ENCODE assay signal across 11 mouse cellular contexts in genomic region chr10:53115673-53116398, GRCm38 (mm10).
DNase-seq lines count a peak whose midpoint lies in the region; ATAC-seq and TF ChIP-seq lines count a peak whose summit lies in the region.
"Had no signal": no experiment of that assay in that cellular context is flagged by ENCODE, and none has a peak within 500 bp of the region (broad histone marks: within the 10 kb centered on the region; RNA-seq: fewer than 3 reads in every experiment).

No protein-coding gene starts in this region.

- H3K27me3 ChIP-seq in heart, embryonic 12.5 days (replicated peaks), result no peaks in the 10 kb centered on the region
- H3K27me3 ChIP-seq: intestine, embryonic 15.5 days; liver, embryonic 12.5 days had no signal

- DNase-seq in gastrocnemius, adult 2 months, result peak; percentile 20
- DNase-seq in gastrocnemius, postnatal 36 days, result no peak
- peak; percentile 22 to 33 for DNase-seq in left cerebral cortex, postnatal 25 days (ENCODE audit: low spot score in 2 of 2)
- DNase-seq in left cerebral cortex, adult 11 months (ENCODE audit: low spot score), result no peak
- DNase-seq in brain, embryonic 18.5 days (ENCODE audit: low read depth, low spot score), result peak; percentile 14
- DNase-seq in layer of hippocampus, adult 8-10 months (ENCODE audit: low spot score in 2 of 2), result peak; percentile 20 to 50

- 0 out of 2 replicates have a peak, but pooled peaks cover 6% of the 10 kb centered on the region for H3K4me1 ChIP-seq in heart, embryonic 12.5 days (replicated peaks)
- H3K4me1 ChIP-seq: liver, embryonic 12.5 days had no signal

- no peak overlapping the region for H3K9ac ChIP-seq in heart, embryonic 12.5 days
- H3K9ac ChIP-seq: intestine, embryonic 15.5 days; liver, embryonic 12.5 days had no signal

- WGBS in heart, embryonic 12.5 days, result 75% methylated on average over 7 of the region's 7 CpGs

- H3K27ac ChIP-seq in gastrocnemius, adult 2 months, result no peak overlapping the region
- H3K27ac ChIP-seq in heart, embryonic 12.5 days (ENCODE audit: poor library complexity, severe bottlenecking), result no peak overlapping the region
- H3K27ac ChIP-seq: intestine, embryonic 15.5 days; liver, embryonic 12.5 days; macrophage had no signal

- H3K4me2 ChIP-seq in heart, embryonic 12.5 days, result no peak overlapping the region
- H3K4me2 ChIP-seq: intestine, embryonic 15.5 days; liver, embryonic 12.5 days had no signal

- TF ChIP-seq CTCF in gastrocnemius, adult 2 months (IDR thresholded peaks at IDR 0.05), result no peak

- intact Hi-C loops in gastrocnemius, adult 2 months (cut with DNase I), result loop anchor here (1.0 to 10.0 kb wide), 3 partner anchors 189 to 412 kb away; no protein-coding TSS in a partner anchor
- intact Hi-C loops in gastrocnemius, postnatal 36 days (cut with DNase I), result loop anchor here (5.0 kb wide), 2 partner anchors 166 to 411 kb away; no protein-coding TSS in a partner anchor
- intact Hi-C loops in left cerebral cortex, postnatal 25 days (cut with DNase I), result loop anchor here (2.0 to 10.0 kb wide), 2 partner anchors 189 to 225 kb away; no protein-coding TSS in a partner anchor

- no peak for ATAC-seq in megakaryocyte-erythroid progenitor cell, adult 5-6 weeks (replicated peaks; ENCODE audit: low FRiP score, low TSS enrichment, poor library complexity, severe bottlenecking)
- no peak for ATAC-seq in heart, embryonic 12.5 days (ENCODE audit: insufficient number of reproducible peaks, low FRiP score)
- ATAC-seq: liver, embryonic 12.5 days had no signal

- no peak overlapping the region for H3K4me3 ChIP-seq in gastrocnemius, adult 2 months
- no peak overlapping the region for H3K4me3 ChIP-seq in heart, embryonic 12.5 days
- H3K4me3 ChIP-seq: intestine, embryonic 15.5 days; liver, embryonic 12.5 days had no signal

- no peaks in the 10 kb centered on the region for H3K36me3 ChIP-seq in heart, embryonic 12.5 days
- H3K36me3 ChIP-seq: intestine, embryonic 15.5 days; liver, embryonic 12.5 days had no signal

- no peaks in the 10 kb centered on the region for H3K9me3 ChIP-seq in heart, embryonic 12.5 days (replicated peaks)
- H3K9me3 ChIP-seq: intestine, embryonic 15.5 days; liver, embryonic 12.5 days had no signal

Comparison
In these comparisons a context has a peak if more than half of its experiments do, and no peak if none do; other contexts are left out.
1. DNase-seq: peak in gastrocnemius, adult 2 months (single experiment), left cerebral cortex, postnatal 25 days (2 of 2), brain, embryonic 18.5 days (single experiment) and layer of hippocampus, adult 8-10 months (2 of 2); none in gastrocnemius, postnatal 36 days (0 of 2) and left cerebral cortex, adult 11 months (single experiment).